Mouse (Mus musculus) cerebellum, adult 2 months (tissue): ENCODE results near the gene Hkdc1. TPM values are rescaled to one million over a fixed set of nuclear protein-coding genes. Genes with fewer than 3 reads are reported as not detected.

Experiments used
- DNase-seq, 2 experiments: peaks; one replicate each; pipeline ENCODE4 v3.0.0; 2021
- H3K27ac ChIP-seq: fragments of 200-500 bp; 2 replicates; pipeline ENCODE4 v1.5.1; 2012; ENCODE audit warnings: low read length, control low read depth, inconsistent platforms; ENCODE audit not compliant: insufficient read depth
- H3K27me3 ChIP-seq: fragments of 200-500 bp; 2 replicates; pipeline ENCODE4 v1.6.1; 2012; ENCODE audit warnings: inconsistent platforms, mild to moderate bottlenecking, low read length, moderate library complexity; ENCODE audit not compliant: control insufficient read depth, insufficient read depth
- H3K4me1 ChIP-seq: fragments of 200-500 bp; 2 replicates; pipeline ENCODE4 v1.6.1; 2011; ENCODE audit warnings: low read length; ENCODE audit not compliant: control insufficient read depth, insufficient read depth
- H3K4me3 ChIP-seq: fragments of 200-500 bp; replicated peaks from 2 replicates; pipeline ENCODE3; 2011; ENCODE audit warnings: mild to moderate bottlenecking, low read depth, low read length, control low read depth; ENCODE audit not compliant: insufficient read depth
- CTCF ChIP-seq: fragments of 200-500 bp; IDR thresholded peaks from 2 replicates; pipeline ENCODE4 v1.5.1; 2011; ENCODE audit warnings: low read depth, mild to moderate bottlenecking, control low read depth, low read length, moderate library complexity, borderline replicate concordance; ENCODE audit not compliant: insufficient read depth
- POLR2A ChIP-seq: fragments of 200-500 bp; IDR thresholded peaks from 2 replicates; pipeline ENCODE4 v1.6.1; 2011; ENCODE audit warnings: low read length, control low read depth, borderline replicate concordance; ENCODE audit not compliant: insufficient read depth
- WGBS: fragments of 180-500 bp; shearing (Covaris S2); methylation state at CpG from one replicate; pipeline ENCODE4 v1.1.7; 2018; 5-methylcytosine and 5-hydroxymethylcytosine counted together
- polyA plus RNA-seq: library from polyadenylated mRNA; depleted of rRNA; stranded (reverse); fragments of >200 nt; gene quantifications from 2 replicates; pipeline ENCODE4 v1.2.3, GENCODE M21; 2012

Gene Hkdc1
- polyA plus RNA-seq, 1 experiment: 1.7 TPM

DNA sequence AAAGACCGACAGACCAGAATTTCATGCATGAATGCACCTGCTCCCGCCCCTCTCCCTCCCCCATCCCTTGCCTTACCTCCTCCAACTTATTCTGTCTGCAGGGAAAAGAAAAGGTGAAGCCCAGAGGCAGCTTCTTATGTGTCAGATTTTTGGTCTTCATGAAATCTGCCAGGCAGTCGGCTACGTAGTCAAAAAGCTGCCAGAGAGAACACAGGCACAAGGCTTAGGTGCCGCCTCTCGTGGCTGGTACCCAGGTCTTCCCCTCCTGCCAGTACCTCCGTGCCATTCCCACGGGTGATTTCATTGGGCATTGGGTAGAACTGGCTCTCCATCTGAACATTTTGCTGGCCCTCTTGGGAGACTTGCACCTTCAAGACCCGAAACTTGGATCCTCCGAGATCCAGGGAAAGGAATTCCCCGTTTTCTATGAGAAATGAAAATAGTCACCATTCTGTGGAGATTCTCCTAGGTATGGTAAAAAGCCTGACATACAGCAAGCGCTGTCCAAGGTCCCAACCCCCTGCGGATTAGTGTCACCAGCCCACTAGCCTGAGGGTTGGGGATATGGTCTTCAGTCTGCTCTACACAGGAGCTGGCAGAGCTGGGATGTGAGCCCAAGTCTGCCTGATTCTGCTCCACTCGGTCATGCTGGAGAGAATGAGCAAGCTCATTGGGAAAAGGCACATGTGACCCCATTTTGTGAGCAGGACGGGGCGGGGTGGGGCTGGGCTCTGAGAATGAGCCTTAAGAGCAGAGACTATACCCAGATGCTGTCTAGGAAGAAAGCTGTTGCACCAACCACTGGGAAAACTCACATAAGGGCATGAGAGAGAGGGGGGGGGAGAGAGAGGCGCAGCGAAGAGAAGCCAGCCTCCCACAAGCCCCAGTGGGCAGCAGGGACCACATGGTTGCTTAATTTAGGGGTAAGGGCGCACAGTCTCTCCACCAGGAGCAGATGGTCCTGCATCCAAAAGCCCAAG lies 10.6 kb downstream of the Hkdc1 start:
- no peak for TF ChIP-seq CTCF
- TF ChIP-seq POLR2A: no peak
- peak; percentile 27 to 30 for DNase-seq
- peaks cover 11% of the 10 kb centered on the region; the same call in 1 of the 2 replicates for H3K4me1 ChIP-seq
- no peaks in the 10 kb centered on the region for H3K27me3 ChIP-seq
- peak overlapping the region; percentile 33 for H3K4me3 ChIP-seq
- 38% methylated on average over 19 of the region's 19 CpGs for WGBS
- no peak overlapping the region for H3K27ac ChIP-seq

DNA sequence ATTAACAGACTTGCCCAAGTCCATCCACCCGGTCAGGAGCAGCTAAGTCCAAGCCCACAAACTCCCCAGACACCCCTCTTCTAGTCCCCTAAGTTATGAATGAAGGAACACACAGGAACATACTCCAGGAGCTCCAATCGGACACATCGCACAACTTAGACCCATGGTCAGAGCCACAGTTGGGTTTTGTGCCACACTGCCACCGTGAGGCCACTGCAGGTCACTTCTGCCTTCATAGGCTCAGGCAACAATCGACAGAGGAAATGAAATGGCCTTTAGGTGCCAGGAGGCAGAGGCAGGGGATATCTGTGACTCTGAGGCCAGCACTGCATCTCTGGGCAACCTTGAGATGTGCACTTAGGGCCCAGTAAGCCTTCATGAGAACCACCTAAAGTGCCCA lies 11.3 kb downstream of the Hkdc1 start:
- no peak for TF ChIP-seq POLR2A
- TF ChIP-seq CTCF: peak; percentile 97
- peaks cover 11% of the 10 kb centered on the region; the same call in 1 of the 2 replicates for H3K4me1 ChIP-seq
- WGBS: 2% methylated on average over 5 of the region's 5 CpGs
- DNase-seq: peak; percentile 78 to 82
- H3K27ac ChIP-seq: no peak overlapping the region
- no peaks in the 10 kb centered on the region for H3K27me3 ChIP-seq
- peak overlapping the region; percentile 33 for H3K4me3 ChIP-seq

DNA sequence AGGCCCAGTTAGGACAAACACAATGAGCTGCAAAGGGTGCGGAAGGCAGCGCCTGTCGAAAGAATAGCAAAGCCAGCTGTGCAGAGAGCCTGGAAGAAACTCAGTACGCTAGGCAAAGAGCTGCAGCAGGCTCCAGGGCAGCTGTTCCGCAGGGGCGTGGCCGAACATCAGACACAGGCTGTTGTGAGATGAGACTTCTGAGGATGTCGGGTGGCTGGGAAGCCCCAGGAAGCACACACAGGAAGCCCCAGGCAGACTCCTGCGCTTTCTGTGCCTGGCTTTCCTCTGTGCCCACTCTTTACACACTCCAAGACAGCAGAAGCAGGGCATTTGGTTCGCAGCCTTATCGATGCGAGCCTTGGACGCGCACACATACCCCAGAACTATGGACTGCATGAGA lies 17.4 kb downstream of the Hkdc1 start:
- TF ChIP-seq POLR2A (no peak), CTCF (no peak)
- Histone ChIP-seq H3K4me1 (peaks cover 3% of the 10 kb centered on the region; the same call in 1 of the 2 replicates), H3K27me3 (no peaks in the 10 kb centered on the region), H3K27ac (no peak overlapping the region), H3K4me3 (no peak overlapping the region)
- no peak for DNase-seq
- WGBS: 63% methylated on average over 14 of the region's 14 CpGs

DNA sequence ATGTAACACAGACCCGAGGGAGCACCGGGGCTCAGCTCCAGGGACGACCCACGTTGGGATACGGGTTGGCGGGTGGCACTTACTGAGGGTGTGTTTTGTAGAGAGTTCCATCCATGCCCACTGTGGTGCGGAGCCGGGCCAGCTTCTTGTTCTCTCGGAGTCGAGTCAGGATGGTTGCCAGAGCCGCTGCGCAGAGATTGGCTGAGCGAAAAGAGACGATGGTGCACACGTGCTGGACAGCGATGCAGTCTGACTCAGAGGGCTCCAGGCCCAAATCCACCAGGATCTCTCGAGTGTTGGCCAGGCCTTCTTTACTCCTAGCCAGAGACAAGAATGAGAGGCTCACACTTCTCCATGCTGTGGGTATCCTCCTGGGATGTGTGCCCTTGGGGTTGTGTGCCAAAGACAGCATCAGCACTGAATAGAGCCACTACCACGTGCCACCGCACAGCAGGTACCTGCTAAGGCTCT lies 20.6 kb downstream of the Hkdc1 start:
- TF ChIP-seq POLR2A (no peak), CTCF (no peak)
- peaks cover 3% of the 10 kb centered on the region; the same call in 1 of the 2 replicates for H3K4me1 ChIP-seq
- peak; percentile 43 to 63 for DNase-seq
- H3K4me3 ChIP-seq: no peak overlapping the region
- 11% methylated on average over 19 of the region's 19 CpGs for WGBS
- H3K27me3 ChIP-seq: no peaks in the 10 kb centered on the region
- H3K27ac ChIP-seq: no peak overlapping the region

DNA sequence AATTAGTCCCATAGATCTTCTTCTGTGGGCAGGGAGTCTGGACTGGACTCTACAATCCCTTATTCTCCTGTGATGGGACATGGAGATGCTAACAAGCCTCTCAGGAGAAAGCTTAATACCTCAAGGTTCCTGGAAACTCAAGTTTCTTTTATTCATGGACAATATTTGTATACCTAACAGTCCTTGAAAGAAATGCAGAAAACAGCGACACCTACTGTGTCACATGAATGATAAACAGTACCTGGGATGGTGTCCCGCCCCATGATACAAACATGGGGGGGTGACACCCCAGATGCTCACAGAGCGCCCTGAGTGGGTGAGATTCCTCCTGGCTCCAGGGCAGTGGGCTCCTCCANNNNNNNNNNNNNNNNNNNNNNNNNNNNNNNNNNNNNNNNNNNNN lies 39.3 kb downstream of the Hkdc1 start:
- TF ChIP-seq POLR2A: no peak
- no peak for TF ChIP-seq CTCF
- no peaks in the 10 kb centered on the region for H3K4me1 ChIP-seq
- DNase-seq: no peak
- H3K27me3 ChIP-seq: no peaks in the 10 kb centered on the region
- 71% methylated on average over 3 of the region's 3 CpGs for WGBS
- H3K4me3 ChIP-seq: no peak overlapping the region
- H3K27ac ChIP-seq: no peak overlapping the region

DNA sequence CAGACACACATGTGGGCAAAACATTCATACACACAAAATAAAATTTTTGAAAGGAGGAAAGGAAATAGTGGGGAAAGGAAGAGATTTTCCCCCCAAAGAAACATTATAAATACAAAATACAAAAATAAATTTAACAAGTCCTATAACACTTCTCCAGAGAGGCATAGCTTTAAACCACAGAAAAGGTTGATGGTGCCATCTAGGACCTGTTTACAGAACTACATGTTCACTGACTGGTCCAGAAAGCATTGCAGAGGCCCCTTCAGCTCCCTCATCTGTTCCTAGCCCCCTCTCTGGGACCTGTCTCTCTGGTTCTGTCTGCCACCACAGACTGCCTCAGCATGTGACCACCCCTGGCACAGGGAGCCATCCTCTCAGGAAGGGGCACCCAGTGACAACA lies 41.4 kb downstream of the Hkdc1 start:
- no peaks in the 10 kb centered on the region for H3K27me3 ChIP-seq
- no peak for DNase-seq
- no peaks in the 10 kb centered on the region for H3K4me1 ChIP-seq
- TF ChIP-seq POLR2A (no peak), CTCF (peak; percentile 36; the same call in 1 of the 2 replicates)
- no peak overlapping the region for H3K27ac ChIP-seq
- H3K4me3 ChIP-seq: no peak overlapping the region

DNA sequence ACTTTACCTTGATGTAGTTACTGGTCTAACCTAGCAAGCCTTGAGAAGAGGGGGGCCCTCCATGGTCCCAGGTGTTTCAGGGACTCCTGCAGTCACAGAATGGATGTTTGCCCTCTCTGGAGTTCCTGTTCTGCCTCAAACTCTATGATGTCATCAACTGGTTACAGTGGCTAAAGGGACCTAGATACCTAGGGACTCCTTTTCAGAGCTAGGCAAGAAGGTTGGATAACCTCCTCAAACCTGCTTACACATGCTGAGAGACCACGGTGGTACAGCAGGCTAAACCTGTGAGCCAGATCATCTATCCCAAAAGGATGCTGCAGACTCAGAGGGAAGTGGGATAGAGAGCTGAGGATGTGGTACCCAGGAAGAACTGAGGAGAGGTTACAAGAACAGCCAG lies 42.5 kb downstream of the Hkdc1 start, which contains the start of gene Hk1:
TSS of gene Hk1 (minus strand) at position 101 of the 400 bp plus-strand sequence.
- DNase-seq: no peak
- H3K4me3 ChIP-seq: no peak within 1 kb of the TSS
- H3K27ac ChIP-seq: no peak within 1 kb of the TSS
- TF ChIP-seq POLR2A (no peak), CTCF (no peak)
- no peaks in the 10 kb centered on the region for H3K27me3 ChIP-seq
- 87% methylated on average over 1 of the region's 1 CpGs for WGBS
- no peaks in the 10 kb centered on the region for H3K4me1 ChIP-seq
